Mouse (Mus musculus) erythroid progenitor cell, adult 5-6 weeks (primary cell): ENCODE data around the gene D5Ertd577e. TPM values are rescaled to one million over a fixed set of nuclear protein-coding genes. Genes with fewer than 3 reads are reported as not detected.
"Not testable (repeated sequence)": the region's sequence is repeated elsewhere in the genome, so short reads cannot be mapped to it uniquely, and the experiment has no call there.

Experiments used
- ATAC-seq: replicated peaks from 2 replicates; pipeline ENCODE4 v1.8.0; 2016; ENCODE audit warnings: moderate number of reproducible peaks, mild to moderate bottlenecking, moderate TSS enrichment, inconsistent platforms; ENCODE audit not compliant: poor library complexity, low FRiP score, severe bottlenecking
- total RNA-seq, 2 experiments: library from RNA; stranded (forward) in 1 of 2; stranded (reverse) in 1 of 2; fragments of 150-400 nt in 1 of 2; fragments of 186-747, 209-891 nt in 1 of 2; gene quantifications; 2 replicates each; pipeline versions ENCODE4 v1.2.3 to v1.2.4; 2015 to 2017; ENCODE audit warnings: low replicate concordance in 2 of 2

D5Ertd577e gene
- total RNA-seq (2015; ENCODE audit: low replicate concordance) (not detected in 2 replicates), total RNA-seq (2017; ENCODE audit: low replicate concordance) (not detected in 2 replicates)

GRCm38 (mm10) chr5:95456506-95456905 lies at the start of gene D5Ertd577e:
Gene D5Ertd577e (plus strand): TSS chr5:95456806.
- ATAC-seq, result not testable (repeated sequence)

- ATAC-seq, result not testable (repeated sequence)
These were observed 53.9 kb downstream of the D5Ertd577e start, which contains the start of gene Gm3286 for GRCm38 (mm10) chr5:95510458-95510857. Gene Gm3286 (plus strand): TSS chr5:95510758.

Other genes with a start within 250 kb of the D5Ertd577e start
- not detected in 2 replicates for gene Gm10424, start 184.0 kb upstream of the D5Ertd577e start, total RNA-seq (2015; ENCODE audit: low replicate concordance)
- not detected in 2 replicates for gene Gm10424, start 184.0 kb upstream of the D5Ertd577e start, total RNA-seq (2017; ENCODE audit: low replicate concordance)
- not detected in 2 replicates for gene Gm3259, start 150.9 kb upstream of the D5Ertd577e start, total RNA-seq (2015; ENCODE audit: low replicate concordance)
- gene Gm3259, start 150.9 kb upstream of the D5Ertd577e start, total RNA-seq (2017; ENCODE audit: low replicate concordance), result not detected in 2 replicates
- gene Gm3286, start 54.0 kb downstream of the D5Ertd577e start, total RNA-seq (2015; ENCODE audit: low replicate concordance), result not detected in 2 replicates
- gene Gm3286, start 54.0 kb downstream of the D5Ertd577e start, total RNA-seq (2017; ENCODE audit: low replicate concordance), result not detected in 2 replicates
- not detected in 2 replicates for gene Gm7971, start 138.1 kb downstream of the D5Ertd577e start, total RNA-seq (2015; ENCODE audit: low replicate concordance)
- gene Gm7971, start 138.1 kb downstream of the D5Ertd577e start, total RNA-seq (2017; ENCODE audit: low replicate concordance), result not detected in 2 replicates